Mouse (Mus musculus) cerebellum, adult 11-12 months (tissue): ENCODE data around the gene Grb10.

ENCODE experiments used
- DNase-seq: peaks from one replicate; pipeline ENCODE4 v3.0.0; 2022

Grb10 gene

DNA sequence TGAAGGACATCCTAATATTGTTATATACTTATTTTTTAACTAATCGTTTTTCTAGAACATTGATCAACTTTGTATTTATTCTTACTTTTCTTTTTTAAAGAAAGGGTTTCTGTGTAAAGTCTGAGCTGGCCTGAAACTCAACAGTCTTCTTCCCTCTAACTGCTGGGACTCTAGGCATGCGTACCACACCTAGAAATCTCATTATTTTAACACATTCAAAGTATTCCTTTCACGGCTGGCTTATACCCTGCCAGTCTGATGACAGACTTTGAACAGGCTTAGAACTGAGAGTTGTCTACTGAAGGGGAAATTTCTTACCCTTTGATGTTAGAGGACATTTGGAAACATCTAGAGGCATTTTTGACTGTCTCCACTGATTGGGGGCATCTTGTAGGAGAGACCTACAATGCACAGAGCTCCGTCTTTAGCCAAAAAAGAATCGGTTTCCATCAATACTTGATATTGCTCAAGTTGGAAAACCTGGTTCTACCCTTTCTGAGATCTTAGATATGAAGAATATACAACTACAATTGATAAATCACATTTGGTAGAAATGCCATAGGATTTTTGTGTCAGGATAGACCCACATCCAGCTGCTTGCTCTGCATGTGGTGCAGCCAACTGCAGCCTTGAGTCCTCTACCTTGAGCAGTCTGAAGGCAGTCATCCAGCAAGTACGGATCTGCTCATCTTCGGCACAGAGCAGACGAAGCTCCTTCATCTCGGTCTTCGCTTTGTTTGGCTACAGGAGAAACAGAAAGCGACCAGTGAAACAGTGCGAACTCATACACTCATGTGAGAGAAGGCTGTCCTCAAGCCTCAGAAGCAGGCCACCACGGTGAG is 95.0 kb downstream of the Grb10 start:
- DNase-seq = no peak

DNA sequence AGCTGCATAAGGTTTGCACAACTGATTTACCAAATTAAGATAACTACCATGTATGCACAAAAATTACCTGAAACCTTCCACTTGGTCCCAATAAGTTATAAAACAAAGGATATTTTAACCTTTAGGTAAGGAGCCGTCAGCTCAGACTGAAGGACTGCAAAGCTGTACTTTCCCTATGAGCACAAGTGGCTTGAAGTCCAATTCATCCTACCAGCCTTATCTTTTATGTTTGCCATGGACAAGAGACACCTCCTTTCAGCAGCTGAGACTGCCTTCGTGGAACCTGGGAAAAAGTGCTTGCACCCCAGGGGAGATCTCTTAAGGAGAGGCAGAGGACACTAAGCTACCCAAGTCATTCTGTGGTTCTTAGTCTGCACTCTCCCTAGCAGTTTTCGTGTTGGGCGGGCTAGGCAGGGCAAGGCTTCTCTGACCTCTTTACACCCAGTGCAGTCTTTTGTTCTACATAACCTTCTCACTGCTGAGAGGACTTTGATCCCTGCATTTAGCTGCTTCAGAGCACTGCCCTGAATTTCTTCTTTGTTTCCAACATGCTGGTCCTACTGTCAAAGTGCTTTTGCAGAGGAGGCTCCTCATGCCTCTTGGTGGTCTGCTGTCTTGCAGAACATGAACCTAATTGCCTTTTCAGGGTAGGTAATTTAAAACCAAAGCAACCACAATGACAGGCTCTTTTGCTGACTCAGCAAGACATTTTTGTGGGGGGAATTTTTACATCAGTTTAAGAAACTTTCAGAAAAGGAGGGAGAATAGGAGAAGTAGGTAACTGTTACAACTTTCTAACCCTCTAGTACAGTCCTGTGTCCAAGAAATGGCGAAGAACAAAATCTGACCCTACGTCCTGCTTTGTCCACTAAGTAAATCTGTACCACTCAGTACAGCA is 95.9 kb downstream of the Grb10 start:
- no peak for DNase-seq

- DNase-seq = no peak
These were observed 97.4 kb downstream of the Grb10 start for GRCm38 (mm10) chr11:11940833-11941681.

GRCm38 (mm10) chr11:11939611-11940010 is 98.9 kb downstream of the Grb10 start:
- no peak for DNase-seq

DNA sequence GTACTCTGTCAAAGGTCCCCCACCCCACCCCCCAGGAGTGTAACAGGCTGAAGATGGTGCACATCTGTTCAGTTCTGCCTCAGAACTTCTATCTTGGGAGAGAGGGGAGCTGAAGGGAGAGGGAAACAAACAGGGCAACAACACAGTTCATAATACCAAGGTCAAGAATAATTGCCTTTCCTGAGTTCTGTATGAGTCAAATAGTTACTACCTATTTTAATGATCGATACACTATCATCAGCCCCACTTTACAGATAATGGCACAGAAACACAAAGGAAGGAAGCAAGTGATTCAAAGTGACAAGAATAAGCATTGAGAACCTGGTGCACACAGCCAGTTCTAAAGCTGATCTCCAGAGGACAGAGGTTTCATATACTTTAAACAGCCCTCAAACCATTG is 99.9 kb downstream of the Grb10 start:
- no peak for DNase-seq

DNA sequence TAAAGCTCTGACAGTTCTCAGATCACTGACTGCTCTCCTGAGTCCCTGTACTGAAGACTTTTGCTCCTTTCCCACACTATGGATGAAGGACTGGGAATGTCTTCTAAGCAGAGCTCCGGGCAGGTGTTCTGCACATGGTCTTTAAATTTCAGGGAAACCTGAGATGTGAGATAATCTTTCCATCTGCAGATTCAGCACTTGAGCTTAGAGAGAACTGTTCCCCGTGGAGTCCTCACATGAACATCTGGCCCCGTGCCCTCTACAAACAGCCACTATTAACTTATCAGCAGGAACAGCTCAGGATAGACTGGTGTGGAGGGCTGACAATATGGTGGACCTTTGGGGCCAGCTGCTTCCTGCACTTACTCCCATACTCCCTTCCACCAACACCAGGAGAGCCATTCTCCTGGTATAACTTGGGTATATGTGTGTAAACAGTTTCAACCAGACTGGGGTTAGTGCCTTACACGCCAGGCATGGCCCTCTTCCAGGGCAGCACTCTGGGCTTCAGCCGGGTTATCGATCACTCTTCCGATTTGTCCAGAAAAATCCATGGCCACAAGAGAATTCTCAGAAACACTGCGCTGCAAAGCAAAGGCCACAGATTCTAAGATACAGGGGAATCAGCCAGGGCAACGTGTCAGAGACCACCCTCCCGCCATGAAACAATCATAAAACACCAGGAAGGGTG is 101.0 kb downstream of the Grb10 start:
- DNase-seq = no peak

GRCm38 (mm10) chr11:11934808-11935207 is 103.7 kb downstream of the Grb10 start:
- DNase-seq = no peak

DNA sequence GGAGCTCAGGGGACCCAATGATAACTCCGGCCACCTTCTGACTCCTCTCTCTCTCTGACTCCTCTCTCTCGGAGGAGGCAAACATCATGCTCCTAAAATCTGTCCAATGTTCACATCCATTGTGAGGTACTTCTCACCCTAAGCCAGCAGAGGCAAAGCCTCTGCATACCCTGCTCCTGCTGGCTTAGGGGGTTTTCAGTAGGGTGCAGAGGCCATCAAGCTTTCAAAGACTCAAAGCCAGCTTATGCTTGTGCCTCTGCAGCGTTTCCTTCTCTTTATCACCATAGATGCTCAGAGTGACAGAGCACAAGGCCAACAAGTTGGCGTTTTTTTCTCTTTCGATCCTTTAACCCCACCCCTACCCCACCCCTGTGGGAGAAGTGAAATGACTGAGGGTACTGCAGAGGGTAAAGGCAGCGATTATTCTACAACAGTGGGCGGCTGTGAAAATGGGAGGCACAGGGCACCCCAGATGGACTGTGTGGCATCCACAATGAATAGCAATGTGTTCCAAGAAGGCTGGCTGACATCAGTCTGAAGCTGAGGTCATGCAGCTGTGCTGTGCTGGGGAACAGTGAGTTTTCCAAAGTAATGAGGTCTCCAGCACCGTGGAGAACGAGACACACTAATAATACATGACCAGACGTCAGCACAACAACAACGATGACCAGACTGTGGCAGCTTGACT is 106.2 kb downstream of the Grb10 start:
- peak; percentile 27 for DNase-seq

DNA sequence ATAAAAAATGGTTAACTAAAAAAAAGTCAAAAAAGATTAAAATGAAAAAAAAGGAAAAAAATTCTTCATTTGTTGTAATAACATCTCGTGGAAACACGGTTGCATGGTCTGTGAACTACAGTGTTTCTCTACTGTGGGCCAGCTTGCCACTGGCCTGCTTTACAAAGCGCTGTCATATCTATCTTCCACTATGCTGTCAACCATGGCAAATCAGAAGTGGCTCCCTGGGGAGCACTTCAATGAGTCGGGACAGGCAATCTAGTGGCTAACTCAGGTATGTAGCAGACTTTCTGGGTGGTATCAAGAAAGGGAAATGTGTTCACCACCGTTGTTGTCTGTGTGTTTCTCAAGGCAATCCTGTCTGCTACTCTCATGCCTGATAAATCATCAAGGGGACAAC is 106.8 kb downstream of the Grb10 start:
- DNase-seq = no peak

DNA sequence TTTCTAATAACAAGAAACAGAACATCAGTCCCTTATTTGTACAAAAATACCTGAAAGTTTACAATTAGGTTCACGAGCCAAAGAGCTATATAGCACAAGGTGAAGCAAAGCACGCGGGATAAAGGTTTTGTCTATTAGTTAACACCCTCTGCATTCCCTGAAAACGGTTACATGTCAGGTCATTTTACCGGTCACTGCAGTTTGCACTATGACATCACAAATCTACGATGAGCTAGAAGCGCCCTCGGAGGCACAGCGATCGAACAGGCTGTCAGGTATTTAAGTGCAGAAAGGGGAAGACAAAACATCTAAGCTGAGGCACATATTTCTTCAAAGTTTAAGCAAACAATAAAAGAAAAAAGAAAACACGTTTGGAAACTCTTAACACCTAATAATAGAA is 108.0 kb downstream of the Grb10 start:
- no peak for DNase-seq

GRCm38 (mm10) chr11:11929059-11929458 is 109.4 kb downstream of the Grb10 start:
- no peak for DNase-seq

GRCm38 (mm10) chr11:11928586-11928985 is 109.9 kb downstream of the Grb10 start:
- DNase-seq = no peak

DNA sequence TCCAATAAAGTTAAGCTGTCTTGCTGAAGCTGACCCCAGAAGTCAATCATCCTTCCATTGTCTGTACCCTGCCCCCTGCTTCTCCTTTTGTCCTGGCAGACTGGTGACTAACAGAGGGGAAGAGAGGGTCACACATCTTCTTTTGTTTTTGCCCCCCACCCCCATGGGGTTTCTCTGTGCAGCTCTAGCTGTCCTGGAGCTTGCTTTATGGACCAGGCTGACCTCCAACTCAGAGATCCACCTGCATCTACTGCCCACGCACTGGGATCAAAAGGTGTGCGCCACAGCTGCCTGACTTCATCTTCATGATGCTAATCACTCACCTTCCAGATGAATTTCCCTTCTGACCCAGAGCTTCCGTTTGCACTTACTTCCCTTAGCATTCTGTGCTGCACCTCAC is 114.6 kb downstream of the Grb10 start:
- no peak for DNase-seq

GRCm38 (mm10) chr11:11923345-11923744 is 115.1 kb downstream of the Grb10 start:
- no peak for DNase-seq

DNA sequence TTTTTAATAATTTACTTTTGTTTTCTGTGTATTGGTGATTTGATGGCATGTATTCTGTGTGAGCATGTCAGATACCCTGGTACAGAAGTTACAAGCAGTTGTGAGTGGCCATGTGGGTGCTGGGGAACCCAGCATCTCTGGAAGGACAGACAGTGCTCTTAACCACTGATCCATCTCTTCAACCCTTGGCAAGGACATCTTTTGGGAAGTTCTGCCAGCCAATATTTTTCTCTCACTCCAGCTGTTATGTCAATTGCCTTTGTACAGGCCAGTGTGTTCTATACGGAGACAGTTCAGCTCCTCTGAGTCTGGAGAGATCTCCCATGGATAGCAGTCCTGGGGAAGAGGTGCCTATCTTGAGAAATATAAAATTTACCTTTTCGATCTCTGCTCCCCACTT is 116.4 kb downstream of the Grb10 start:
- DNase-seq = no peak

GRCm38 (mm10) chr11:11907703-11908413 is 130.6 kb downstream of the Grb10 start:
- no peak for DNase-seq

- no peak for DNase-seq
These were observed 133.0 kb downstream of the Grb10 start for GRCm38 (mm10) chr11:11905518-11905917.

- no peak for DNase-seq
These were observed 133.5 kb downstream of the Grb10 start for GRCm38 (mm10) chr11:11904995-11905394.

GRCm38 (mm10) chr11:11901509-11901908 is 137.0 kb downstream of the Grb10 start:
- no peak for DNase-seq

DNA sequence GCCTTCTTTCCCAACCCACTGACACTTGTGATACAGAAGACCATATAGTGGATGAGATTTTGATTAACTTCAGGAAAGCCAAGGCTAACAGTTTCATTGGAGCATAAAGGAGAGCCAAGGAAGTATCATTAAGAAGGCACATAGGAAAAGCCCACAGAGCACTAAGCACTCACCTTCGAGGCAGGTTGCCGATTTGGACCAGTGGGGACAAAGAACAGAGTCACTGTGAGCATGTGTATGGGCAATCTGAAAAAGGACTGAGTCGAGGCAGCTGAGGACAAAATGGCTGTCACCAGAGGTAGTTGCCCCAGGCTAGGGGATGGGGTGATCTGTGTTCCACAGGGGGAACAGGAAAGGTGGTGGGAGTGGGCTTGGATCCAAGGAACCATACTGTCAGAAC is 140.0 kb downstream of the Grb10 start:
- no peak for DNase-seq
